Mouse (Mus musculus) embryonic fibroblast, embryonic 13.5 days (primary cell): Measurements from ENCODE around the gene Hlx.

Source experiments
- CTCF ChIP-seq: IDR thresholded peaks from 2 replicates; pipeline ENCODE4 v1.5.1; 2011; ENCODE audit warnings: mild to moderate bottlenecking, control low read depth, low read length, moderate library complexity, borderline replicate concordance; ENCODE audit not compliant: insufficient read depth
- POLR2A ChIP-seq: IDR thresholded peaks from 2 replicates; pipeline ENCODE4 v1.6.1; 2011; ENCODE audit warnings: low read depth, mild to moderate bottlenecking, control low read depth, low read length, moderate library complexity

GRCm38 (mm10) chr1:184688026-184688425, 44.4 kb downstream of the Hlx start:
- TF ChIP-seq CTCF (no peak), POLR2A (no peak)
